Mouse (Mus musculus): ENCODE results near the gene Arhgap25.

DNA sequence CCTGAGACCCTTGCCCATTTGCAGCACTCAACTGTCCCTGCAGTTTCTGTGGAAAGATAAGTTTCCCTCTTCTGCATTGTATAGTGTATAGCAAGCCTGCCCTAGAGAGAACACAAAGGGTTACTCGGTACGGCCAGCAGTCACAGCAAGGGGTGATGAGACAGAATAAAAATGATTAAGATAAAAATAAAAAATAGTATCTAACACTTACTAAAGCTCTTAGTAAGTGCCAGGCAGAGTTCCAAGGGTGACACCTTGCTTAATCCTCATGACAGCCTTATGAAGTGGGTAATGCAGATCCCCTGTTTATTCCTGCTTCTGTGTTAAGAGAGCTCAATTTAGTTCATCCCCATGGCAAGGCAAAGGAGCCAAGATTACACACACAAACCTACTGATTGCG is 83.5 kb downstream of the Arhgap25 start:
- no peak for TF ChIP-seq POLR2A (IDR thresholded peaks at IDR 0.05; ENCODE audit: borderline replicate concordance, low read depth, low read length)
- TF ChIP-seq CTCF (IDR thresholded peaks at IDR 0.05; ENCODE audit: low read depth, low read length): no peak

Data from bone marrow macrophage, adult 2 months (primary cell).